In genomic region chr8:61759327-61760189, GRCm38 (mm10) we compare ENCODE assay signal across 8 mouse cellular contexts.
DNase-seq lines count a peak whose midpoint lies in the region; ATAC-seq and TF ChIP-seq lines count a peak whose summit lies in the region.

No protein-coding gene starts in this region.

- WGBS in forebrain, embryonic 12.5 days = under 1% methylated on average over 43 of the region's 44 CpGs
- 13% methylated on average over 43 of the region's 44 CpGs for WGBS in liver, adult 2 months
- under 1% methylated on average over 44 of the region's 44 CpGs for WGBS in neural tube, embryonic 14.5 days
- 9% methylated on average over 44 of the region's 44 CpGs for WGBS in thymus, adult 2 months

- H3K9ac ChIP-seq in ES-E14 (ENCODE audit: insufficient read depth, low read depth, low read length, poor library complexity, severe bottlenecking) = peak overlapping the region; percentile 64
- H3K9ac ChIP-seq in forebrain, embryonic 12.5 days = peak overlapping the region; percentile 75
- H3K9ac ChIP-seq in liver, adult 2 months (ENCODE audit: low read depth, low read length) = no peak overlapping the region
- peak overlapping the region; percentile 50 for H3K9ac ChIP-seq in neural tube, embryonic 14.5 days (replicated peaks; ENCODE audit: low read depth, low read length)

- H3K4me2 ChIP-seq in forebrain, embryonic 12.5 days = peak overlapping the region; percentile 75
- H3K4me2 ChIP-seq in neural tube, embryonic 14.5 days (ENCODE audit: low read depth, low read length) = peak overlapping the region; percentile 93

- no peaks in the 10 kb centered on the region for H3K79me2 ChIP-seq in liver, adult 2 months (ENCODE audit: control insufficient read depth, insufficient read depth, low read length)

- no peaks in the 10 kb centered on the region; a peak in 1 of 4 replicates for H3K4me1 ChIP-seq in ES-E14 (ENCODE audit: control insufficient read depth in 2 of 2, insufficient read depth in 2 of 2, low read length in 2 of 2, poor library complexity in 1 of 2)
- H3K4me1 ChIP-seq in forebrain, embryonic 12.5 days = peaks cover 26% of the 10 kb centered on the region
- H3K4me1 ChIP-seq in liver, adult 2 months (ENCODE audit: control insufficient read depth, insufficient read depth, low read length) = peaks cover 2% of the 10 kb centered on the region; the same call in 1 of the 2 replicates
- no peaks in the 10 kb centered on the region; the same call in none of the 2 replicates for H3K4me1 ChIP-seq in neural tube, embryonic 14.5 days (ENCODE audit: control insufficient read depth, insufficient read depth, low read length)
- H3K4me1 ChIP-seq in thymus, adult 2 months (replicated peaks; ENCODE audit: control insufficient read depth, insufficient read depth, low read length) = no peaks in the 10 kb centered on the region

- peak overlapping the region; percentile 74 to 78 for H3K4me3 ChIP-seq in ES-E14 (ENCODE audit: insufficient read depth in 1 of 2, low read depth in 1 of 2, low read length in 2 of 2, poor library complexity in 1 of 2, severe bottlenecking in 1 of 2)
- peak overlapping the region; percentile 70 for H3K4me3 ChIP-seq in forebrain, embryonic 12.5 days (replicated peaks)
- H3K4me3 ChIP-seq in liver, adult 2 months (ENCODE audit: insufficient read depth, low read depth, low read length) = peak overlapping the region; percentile 18; the same call in 1 of the 2 replicates
- H3K4me3 ChIP-seq in neural tube, embryonic 14.5 days (ENCODE audit: low read depth, low read length) = peak overlapping the region; percentile 52
- H3K4me3 ChIP-seq in thymus, adult 2 months (ENCODE audit: control insufficient read depth, insufficient read depth, low read length) = no peak overlapping the region

- no peaks in the 10 kb centered on the region for H3K36me3 ChIP-seq in ES-E14 (ENCODE audit: control insufficient read depth, insufficient read depth, low read length, poor library complexity, severe bottlenecking)
- H3K36me3 ChIP-seq in forebrain, embryonic 12.5 days (replicated peaks) = 0 out of 2 replicates have a peak, but pooled peaks cover 6% of the 10 kb centered on the region
- H3K36me3 ChIP-seq in liver, adult 2 months (ENCODE audit: control insufficient read depth, insufficient read depth, low read length) = no peaks in the 10 kb centered on the region
- no peaks in the 10 kb centered on the region for H3K36me3 ChIP-seq in neural tube, embryonic 14.5 days (ENCODE audit: control insufficient read depth, insufficient read depth, low read length)
- H3K36me3 ChIP-seq in thymus, adult 2 months (ENCODE audit: control insufficient read depth, insufficient read depth, low read length) = no peaks in the 10 kb centered on the region

- no peak for TF ChIP-seq CTCF in liver, adult 2 months (IDR thresholded peaks at IDR 0.05; ENCODE audit: low read depth, low read length)
- no peak for TF ChIP-seq CTCF in thymus, adult 2 months (IDR thresholded peaks at IDR 0.05; ENCODE audit: borderline replicate concordance, control insufficient read depth, extremely low read depth, insufficient read depth, low read length, poor library complexity)

- no peaks in the 10 kb centered on the region for H3K9me3 ChIP-seq in ES-E14 (ENCODE audit: control insufficient read depth, insufficient read depth, low read depth, low read length)
- no peaks in the 10 kb centered on the region for H3K9me3 ChIP-seq in forebrain, embryonic 12.5 days
- H3K9me3 ChIP-seq in neural tube, embryonic 14.5 days (ENCODE audit: control insufficient read depth, low read length) = no peaks in the 10 kb centered on the region

- peak; percentile 2 for DNase-seq in cerebellum, adult 11-12 months
- DNase-seq in cerebellum, adult 18-20 months = no peak
- DNase-seq in ES-E14 (ENCODE audit: low read depth, low spot score) = peak; percentile 15
- DNase-seq in heart, postnatal 4 days = peak; percentile 65
- no peak for DNase-seq in liver, adult 2 months (ENCODE audit: extremely low read depth, low read depth, low spot score)
- no peak for DNase-seq in thymus, adult 2 months

- ATAC-seq in forebrain, embryonic 12.5 days (ENCODE audit: low FRiP score) = peak; percentile 87
- ATAC-seq in neural tube, embryonic 14.5 days (ENCODE audit: low read depth) = peak; percentile 86

- no peak for TF ChIP-seq POLR2A in liver, adult 2 months (IDR thresholded peaks at IDR 0.05; ENCODE audit: extremely low read depth, insufficient read depth, low read length)
- TF ChIP-seq POLR2A in thymus, adult 2 months (IDR thresholded peaks at IDR 0.05; ENCODE audit: control insufficient read depth, extremely low read depth, insufficient read depth, low read length, poor library complexity) = no peak

- H3K27me3 ChIP-seq in forebrain, embryonic 12.5 days = no peaks in the 10 kb centered on the region
- peaks cover 8% of the 10 kb centered on the region; the same call in 1 of the 2 replicates for H3K27me3 ChIP-seq in liver, adult 2 months (ENCODE audit: control insufficient read depth, insufficient read depth, low read length)
- H3K27me3 ChIP-seq in neural tube, embryonic 14.5 days (ENCODE audit: control insufficient read depth, insufficient read depth, low read length) = no peaks in the 10 kb centered on the region
- peaks cover 4% of the 10 kb centered on the region; the same call in 1 of the 2 replicates for H3K27me3 ChIP-seq in thymus, adult 2 months (ENCODE audit: control insufficient read depth, insufficient read depth, low read length)

- no peak overlapping the region for H3K27ac ChIP-seq in ES-E14 (ENCODE audit: insufficient read depth, low read depth, low read length, poor library complexity, severe bottlenecking)
- peak overlapping the region; percentile 88 for H3K27ac ChIP-seq in forebrain, embryonic 12.5 days
- H3K27ac ChIP-seq in liver, adult 2 months (replicated peaks; ENCODE audit: insufficient read depth, low read depth, low read length) = no peak overlapping the region
- peak overlapping the region; percentile 40; the same call in 1 of the 2 replicates for H3K27ac ChIP-seq in neural tube, embryonic 14.5 days (ENCODE audit: low read depth, low read length)
- H3K27ac ChIP-seq in thymus, adult 2 months (ENCODE audit: control insufficient read depth, insufficient read depth, low read length) = no peak overlapping the region

- in situ Hi-C loops in ES-E14 (cut with MboI; ENCODE audit: low sequenced_read_pairs in 2 of 2, unreplicated experiment in 2 of 2) = no loop called here

TF ChIP-seq in ES-E14, 5 proteins besides CTCF, POLR2A, EP300 and RAD21:
- TF ChIP-seq HCFC1 (IDR thresholded peaks at IDR 0.05; ENCODE audit: borderline replicate concordance, insufficient read depth, low read length) (no peak), ZNF384 (IDR thresholded peaks at IDR 0.05; ENCODE audit: low read depth, low read length) (no peak), ZC3H11A (IDR thresholded peaks at IDR 0.05; ENCODE audit: borderline replicate concordance, low read depth, low read length) (no peak), MAFK (IDR thresholded peaks at IDR 0.05; ENCODE audit: insufficient read depth, low read depth, low read length) (no peak), CHD2 (IDR thresholded peaks at IDR 0.05; ENCODE audit: low read depth, low read length) (no peak)

Comparison
In these comparisons a context has a peak if more than half of its experiments do, and no peak if none do; other contexts are left out.
1. DNase-seq: peak in cerebellum, adult 11-12 months (single experiment), ES-E14 (single experiment) and heart, postnatal 4 days (single experiment); none in cerebellum, adult 18-20 months (0 of 2), liver, adult 2 months (single experiment) and thymus, adult 2 months (single experiment).
2. H3K27ac ChIP-seq: peak in forebrain, embryonic 12.5 days (single experiment) and neural tube, embryonic 14.5 days (single experiment); none in ES-E14 (single experiment), liver, adult 2 months (single experiment) and thymus, adult 2 months (single experiment).